Mouse (Mus musculus) kidney, adult 18-20 months (tissue): ENCODE results near the gene Zfp938.

Experiments
- DNase-seq: peaks from one replicate; pipeline ENCODE4 v3.0.0; 2021

Zfp938 gene

GRCm38 (mm10) chr10:82240742-82241400, at the start of gene Zfp938:
TSS of gene Zfp938 (minus strand) at chr10:82241280.
- peak; percentile 79 for DNase-seq

- DNase-seq, result no peak
Observed at GRCm38 (mm10) chr10:82257331-82257730, 16.3 kb upstream of the Zfp938 start.

GRCm38 (mm10) chr10:82245021-82245420, 3.9 kb upstream of the Zfp938 start:
- no peak for DNase-seq

GRCm38 (mm10) chr10:82241401-82241788, 315 bp upstream of the Zfp938 start:
- no peak for DNase-seq

DNA sequence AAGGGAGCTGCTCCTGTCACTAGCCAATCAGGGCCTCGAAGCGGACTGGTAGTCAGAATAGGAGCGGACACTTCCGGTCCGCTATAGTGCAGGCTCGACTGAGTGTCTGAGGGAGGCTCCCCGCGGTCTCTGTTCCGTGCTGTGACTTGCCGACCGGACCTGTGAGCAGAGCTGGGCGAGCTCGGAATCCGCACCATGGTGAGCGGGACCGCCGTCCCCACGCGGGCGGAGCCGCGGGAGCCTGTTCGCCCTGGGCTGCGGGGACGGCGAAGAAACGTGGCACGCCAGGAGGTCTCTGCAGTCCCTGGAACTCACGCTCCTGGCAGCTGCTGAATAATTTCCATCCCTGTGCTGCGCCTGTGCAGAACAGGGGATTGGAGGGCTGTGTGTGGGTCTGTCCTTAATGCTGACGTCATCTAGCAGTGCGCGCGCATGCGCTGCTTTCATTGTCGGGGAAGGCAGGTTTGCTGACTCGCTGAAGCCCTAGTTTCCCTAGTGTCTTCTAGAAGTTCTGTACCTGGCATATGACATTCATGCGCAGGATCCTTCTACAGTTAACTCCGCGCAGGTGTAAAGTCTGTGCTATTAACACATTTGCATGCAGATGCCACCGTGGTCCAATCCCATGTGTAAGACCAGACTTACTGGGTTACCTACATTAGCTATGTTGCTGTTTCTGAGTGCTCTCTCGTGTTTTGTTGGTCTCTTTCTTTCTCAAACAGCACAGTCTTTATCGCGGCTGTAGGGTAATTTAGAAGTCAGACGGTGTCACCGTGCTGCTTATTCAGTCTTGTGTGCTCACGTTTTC, 62.6 kb downstream of the Zfp938 start:
- DNase-seq, result peak; percentile 81
